Mouse (Mus musculus) hindbrain, embryonic 14.5 days (tissue): ENCODE results near the gene Cavin1. TPM values are rescaled to one million over a fixed set of nuclear protein-coding genes. Genes with fewer than 3 reads are reported as not detected.

Experiments
- ATAC-seq: fragments of 200-750 bp; cut with Nextera tagmentation; 2 replicates; pipeline ENCODE4 v1.8.0; 2017; ENCODE audit warnings: moderate number of reproducible peaks, mild to moderate bottlenecking, moderate TSS enrichment, moderate library complexity; ENCODE audit not compliant: low FRiP score
- DNase-seq: peaks from one replicate; pipeline ENCODE4 v3.0.0-alpha.2; 2015; ENCODE audit warnings: low spot score
- H3K27ac ChIP-seq: fragments of 300-500 bp; sonication (generic); 2 replicates; pipeline ENCODE4 v1.5.1; 2014; ENCODE audit warnings: mild to moderate bottlenecking, moderate library complexity
- H3K27me3 ChIP-seq: fragments of 300-500 bp; sonication (generic); 2 replicates; pipeline ENCODE4 v1.6.1; 2014; ENCODE audit warnings: mild to moderate bottlenecking, low read length, mixed read lengths; ENCODE audit not compliant: control insufficient read depth, insufficient read depth
- H3K36me3 ChIP-seq: fragments of 300-500 bp; sonication (generic); replicated peaks from 2 replicates; pipeline ENCODE4 v1.6.1; 2014; ENCODE audit not compliant: control insufficient read depth, insufficient read depth
- H3K4me1 ChIP-seq: fragments of 300-500 bp; sonication (generic); replicated peaks from 2 replicates; pipeline ENCODE4 v1.6.1; 2014; ENCODE audit warnings: antibody characterized with exemption, low read length, mixed read lengths; ENCODE audit not compliant: control insufficient read depth, insufficient read depth
- H3K4me2 ChIP-seq: fragments of 300-500 bp; sonication (generic); replicated peaks from 2 replicates; pipeline ENCODE4 v1.6.1; 2014; ENCODE audit warnings: mild to moderate bottlenecking, moderate library complexity
- H3K4me3 ChIP-seq: fragments of 300-500 bp; sonication (generic); replicated peaks from 2 replicates; pipeline ENCODE4 v1.5.1; 2014; ENCODE audit warnings: mild to moderate bottlenecking, low read length
- H3K9ac ChIP-seq: fragments of 300-500 bp; sonication (generic); 2 replicates; pipeline ENCODE4 v1.6.1; 2014
- H3K9me3 ChIP-seq: fragments of 300-500 bp; sonication (generic); 2 replicates; pipeline ENCODE4 v1.6.1; 2016; ENCODE audit warnings: low read length; ENCODE audit not compliant: control insufficient read depth
- WGBS: fragments of 180-500 bp; shearing (Covaris S2); extraction: QIAGEN DNeasy Blood & Tissue Kit; methylation state at CpG from one replicate; pipeline ENCODE4 v1.1.7; 2014; 5-methylcytosine and 5-hydroxymethylcytosine counted together
- polyA plus RNA-seq: library from polyadenylated mRNA; unstranded; fragments of >200 nt; fragmentation: Nextera tagmentation; extraction: Ambion mirVana; gene quantifications from 2 replicates; pipeline ENCODE4 v1.2.1, GENCODE M21; 2014

The Cavin1 gene
- polyA plus RNA-seq, 1 experiment from 2014 or later: 20.1 TPM

DNA sequence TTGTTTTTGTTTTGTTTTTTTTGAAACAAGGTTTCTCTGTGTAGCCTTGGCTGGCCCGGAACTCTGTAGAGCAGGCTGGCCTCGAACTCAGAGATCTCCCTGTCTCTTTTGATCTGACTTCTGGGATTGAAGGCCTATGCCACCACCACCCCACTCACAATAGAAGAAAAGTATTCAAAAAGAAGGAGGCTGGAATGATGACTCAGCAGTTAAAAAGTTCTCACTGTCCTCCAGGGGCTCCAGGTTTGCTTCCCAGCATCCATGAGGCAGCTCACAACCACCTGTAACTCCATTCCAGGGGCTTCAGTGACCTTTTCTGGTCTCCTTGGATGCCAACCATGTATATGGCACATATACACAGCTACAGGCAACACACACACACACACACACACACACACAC is 28.1 kb upstream of the Cavin1 start:
- no peak overlapping the region for H3K4me2 ChIP-seq
- no peaks in the 10 kb centered on the region for H3K27me3 ChIP-seq
- no peaks in the 10 kb centered on the region for H3K9me3 ChIP-seq
- no peak overlapping the region for H3K27ac ChIP-seq
- ATAC-seq (no peak), DNase-seq (no peak)
- whole genome bisulfite sequencing: 92% methylated on average over 2 of the region's 2 CpGs
- H3K4me1 ChIP-seq: no peaks in the 10 kb centered on the region
- H3K4me3 ChIP-seq: no peak overlapping the region
- H3K9ac ChIP-seq: no peak overlapping the region
- H3K36me3 ChIP-seq: no peaks in the 10 kb centered on the region

DNA sequence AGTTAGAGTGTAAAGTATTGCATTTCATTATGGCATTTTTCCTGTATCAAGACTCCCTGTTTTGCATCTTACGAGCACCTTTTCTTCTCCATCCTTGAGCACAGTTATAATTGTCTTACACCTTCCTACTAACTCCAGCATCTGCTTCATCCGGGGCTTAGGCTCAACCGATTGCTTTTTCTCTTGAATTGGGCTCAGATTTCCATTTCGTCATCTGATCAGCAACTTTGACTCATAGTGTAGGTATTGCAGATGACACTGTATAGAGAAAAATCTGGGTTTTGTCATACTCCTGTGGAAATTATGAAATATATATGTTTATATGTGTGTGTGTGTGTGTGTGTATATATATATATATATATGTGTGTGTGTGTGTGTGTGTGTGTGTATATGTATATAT is 25.8 kb upstream of the Cavin1 start:
- H3K27me3 ChIP-seq: no peaks in the 10 kb centered on the region
- H3K4me3 ChIP-seq: no peak overlapping the region
- ATAC-seq (no peak), DNase-seq (no peak)
- H3K4me1 ChIP-seq: no peaks in the 10 kb centered on the region
- H3K4me2 ChIP-seq: no peak overlapping the region
- no peak overlapping the region for H3K9ac ChIP-seq
- no peak overlapping the region for H3K27ac ChIP-seq
- H3K9me3 ChIP-seq: no peaks in the 10 kb centered on the region
- no peaks in the 10 kb centered on the region for H3K36me3 ChIP-seq
- WGBS: 85% methylated on average over 4 of the region's 4 CpGs

DNA sequence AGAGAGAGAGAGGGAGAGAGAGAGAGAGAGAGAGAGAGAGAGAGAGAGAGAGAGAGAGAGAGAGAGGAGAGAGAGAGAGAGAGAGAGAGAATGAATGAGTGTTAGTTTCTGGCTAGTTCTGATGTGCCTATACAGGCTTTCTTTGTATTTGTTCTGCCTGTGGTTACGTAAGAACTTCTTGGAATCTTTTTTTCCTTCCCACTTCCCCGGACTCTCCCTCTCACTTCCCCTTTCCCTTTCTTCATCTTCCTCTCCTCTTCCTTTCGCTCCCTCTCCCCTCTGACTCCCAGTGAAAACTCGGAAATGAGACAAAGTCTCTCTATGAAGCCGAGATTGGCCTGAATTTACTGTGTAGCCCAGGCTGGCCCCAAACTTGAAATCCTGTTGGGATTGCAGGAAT is 24.0 kb upstream of the Cavin1 start:
- Histone ChIP-seq H3K27me3 (no peaks in the 10 kb centered on the region), H3K4me2 (no peak overlapping the region), H3K36me3 (no peaks in the 10 kb centered on the region), H3K9me3 (no peaks in the 10 kb centered on the region), H3K9ac (no peak overlapping the region), H3K4me3 (no peak overlapping the region), H3K27ac (no peak overlapping the region), H3K4me1 (no peaks in the 10 kb centered on the region)
- WGBS: 84% methylated on average over 5 of the region's 5 CpGs
- ATAC-seq (no peak), DNase-seq (no peak)

DNA sequence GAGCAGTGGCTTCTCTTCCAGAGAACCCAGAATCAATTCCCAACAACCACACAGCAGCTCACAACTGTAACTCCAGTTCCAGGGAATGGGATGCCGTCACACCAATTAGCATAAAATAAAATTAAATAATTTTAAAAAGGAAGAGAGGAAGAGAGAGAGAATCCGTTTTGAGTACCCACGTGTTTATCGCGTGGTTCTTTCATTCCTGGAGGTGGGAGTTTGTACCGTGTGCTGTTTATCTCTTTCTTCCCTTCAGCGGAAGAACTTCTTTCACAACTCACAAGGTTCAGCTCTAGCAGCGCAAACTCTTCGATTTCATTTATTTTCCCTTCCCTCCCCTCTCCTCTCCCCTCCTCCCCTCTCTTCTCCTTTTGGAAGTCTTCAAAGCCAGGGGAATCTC is 23.5 kb upstream of the Cavin1 start:
- Histone ChIP-seq H3K4me2 (no peak overlapping the region), H3K27ac (no peak overlapping the region), H3K9me3 (no peaks in the 10 kb centered on the region), H3K27me3 (no peaks in the 10 kb centered on the region), H3K9ac (no peak overlapping the region), H3K36me3 (no peaks in the 10 kb centered on the region), H3K4me3 (no peak overlapping the region), H3K4me1 (no peaks in the 10 kb centered on the region)
- WGBS: 67% methylated on average over 9 of the region's 9 CpGs
- no peak for ATAC-seq
- DNase-seq: no peak

- no peaks in the 10 kb centered on the region for H3K27me3 ChIP-seq
- no peaks in the 10 kb centered on the region for H3K9me3 ChIP-seq
- H3K4me2 ChIP-seq: no peak overlapping the region
- WGBS: 95% methylated on average over 2 of the region's 2 CpGs
- no peaks in the 10 kb centered on the region for H3K4me1 ChIP-seq
- no peak overlapping the region for H3K9ac ChIP-seq
- ATAC-seq (no peak), DNase-seq (no peak)
- no peak overlapping the region for H3K27ac ChIP-seq
- no peak overlapping the region for H3K4me3 ChIP-seq
- no peaks in the 10 kb centered on the region for H3K36me3 ChIP-seq
Observed at GRCm38 (mm10) chr11:100993437-100993836, 22.8 kb upstream of the Cavin1 start.

- Histone ChIP-seq H3K4me3 (no peak overlapping the region), H3K9ac (no peak overlapping the region), H3K4me1 (no peaks in the 10 kb centered on the region), H3K4me2 (no peak overlapping the region), H3K27ac (no peak overlapping the region), H3K36me3 (no peaks in the 10 kb centered on the region), H3K27me3 (no peaks in the 10 kb centered on the region), H3K9me3 (no peaks in the 10 kb centered on the region)
- no peak for DNase-seq
- no peak for ATAC-seq
- 8% methylated on average over 5 of the region's 6 CpGs for WGBS
Observed at GRCm38 (mm10) chr11:100991027-100991534, 20.4 kb upstream of the Cavin1 start.

GRCm38 (mm10) chr11:100989666-100990065 is 19.0 kb upstream of the Cavin1 start:
- Histone ChIP-seq H3K36me3 (no peaks in the 10 kb centered on the region), H3K9me3 (no peaks in the 10 kb centered on the region), H3K9ac (no peak overlapping the region), H3K27me3 (no peaks in the 10 kb centered on the region), H3K4me2 (no peak overlapping the region), H3K27ac (no peak overlapping the region), H3K4me1 (no peaks in the 10 kb centered on the region), H3K4me3 (no peak overlapping the region)
- 64% methylated on average over 2 of the region's 2 CpGs for whole genome bisulfite sequencing
- ATAC-seq: no peak
- DNase-seq: no peak

- no peaks in the 10 kb centered on the region for H3K9me3 ChIP-seq
- no peak overlapping the region for H3K4me3 ChIP-seq
- H3K4me2 ChIP-seq: no peak overlapping the region
- no peak for ATAC-seq
- H3K27ac ChIP-seq: no peak overlapping the region
- WGBS: 89% methylated on average over 3 of the region's 3 CpGs
- H3K4me1 ChIP-seq: no peaks in the 10 kb centered on the region
- H3K9ac ChIP-seq: no peak overlapping the region
- no peaks in the 10 kb centered on the region for H3K27me3 ChIP-seq
- DNase-seq: no peak
- no peaks in the 10 kb centered on the region for H3K36me3 ChIP-seq
Observed at GRCm38 (mm10) chr11:100988674-100989073, 18.0 kb upstream of the Cavin1 start.

DNA sequence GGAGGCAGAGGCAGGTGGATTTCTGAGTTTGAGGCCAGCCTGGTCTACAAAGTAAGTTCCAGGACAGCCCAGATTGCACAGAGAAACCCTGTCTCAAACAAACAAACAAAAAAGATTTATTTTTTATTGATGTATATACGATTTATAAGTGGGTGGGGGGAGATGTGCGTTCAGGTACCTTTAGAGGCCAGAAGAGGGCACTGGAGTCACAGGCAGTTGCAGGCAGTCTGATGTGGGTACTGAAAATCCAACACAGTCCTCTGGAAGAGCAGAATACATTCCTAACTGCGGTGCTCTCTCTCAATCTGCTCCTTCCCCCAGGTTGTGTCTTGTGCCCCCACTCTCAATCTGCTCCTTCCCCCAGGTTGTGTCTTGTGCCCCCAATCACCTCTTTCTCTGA is 14.9 kb upstream of the Cavin1 start:
- DNase-seq (no peak), ATAC-seq (no peak)
- Histone ChIP-seq H3K27me3 (0 out of 2 replicates have a peak, but pooled peaks cover 5% of the 10 kb centered on the region), H3K4me2 (no peak overlapping the region), H3K4me3 (no peak overlapping the region), H3K9me3 (no peaks in the 10 kb centered on the region), H3K27ac (no peak overlapping the region), H3K36me3 (no peaks in the 10 kb centered on the region), H3K9ac (no peak overlapping the region), H3K4me1 (no peaks in the 10 kb centered on the region)
- WGBS: 58% methylated on average over 3 of the region's 3 CpGs

GRCm38 (mm10) chr11:100983778-100984131 is 13.1 kb upstream of the Cavin1 start:
- no peak for ATAC-seq
- no peak overlapping the region for H3K4me2 ChIP-seq

More at GRCm38 (mm10) chr11:100983778-100984131, 13.1 kb upstream of the Cavin1 start:
- H3K9me3 ChIP-seq: no peaks in the 10 kb centered on the region
- H3K27me3 ChIP-seq: 0 out of 2 replicates have a peak, but pooled peaks cover 5% of the 10 kb centered on the region
- no peaks in the 10 kb centered on the region for H3K36me3 ChIP-seq
- 71% methylated on average over 7 of the region's 7 CpGs for WGBS
- no peak overlapping the region for H3K27ac ChIP-seq
- no peak overlapping the region for H3K4me3 ChIP-seq
- DNase-seq: no peak
- no peaks in the 10 kb centered on the region for H3K4me1 ChIP-seq
- no peak overlapping the region for H3K9ac ChIP-seq
